Comparison of ENCODE assay signal across 8 mouse cellular contexts in genomic region chr11:98328371-98329069, GRCm38 (mm10). TPM values are rescaled to one million over a fixed set of nuclear protein-coding genes. Genes with fewer than 3 reads are reported as not detected.
DNase-seq lines count a peak whose midpoint lies in the region; ATAC-seq lines count a peak whose summit lies in the region.

No protein-coding gene starts in this region.

- no peak for ATAC-seq in kidney, embryonic 16.5 days (ENCODE audit: low FRiP score, low TSS enrichment)
- ATAC-seq in hindbrain, embryonic 12.5 days (ENCODE audit: low FRiP score), result no peak
- no peak for ATAC-seq in midbrain, embryonic 15.5 days (replicated peaks)

- no peak overlapping the region for H3K27ac ChIP-seq in kidney, embryonic 16.5 days (ENCODE audit: low read length)
- peak overlapping the region; percentile 67 for H3K27ac ChIP-seq in hindbrain, embryonic 12.5 days
- peak overlapping the region; percentile 32 for H3K27ac ChIP-seq in midbrain, embryonic 15.5 days

- peak overlapping the region; percentile 18 for H3K4me3 ChIP-seq in kidney, embryonic 16.5 days (ENCODE audit: low read length)
- peak overlapping the region; percentile 40 for H3K4me3 ChIP-seq in hindbrain, embryonic 12.5 days
- H3K4me3 ChIP-seq in midbrain, embryonic 15.5 days, result peak overlapping the region; percentile 30

- WGBS in kidney, embryonic 16.5 days, result under 1% methylated on average over 51 of the region's 56 CpGs
- under 1% methylated on average over 40 of the region's 56 CpGs for WGBS in hindbrain, embryonic 12.5 days
- WGBS in midbrain, embryonic 15.5 days, result under 1% methylated on average over 55 of the region's 56 CpGs

- no peak overlapping the region for H3K9ac ChIP-seq in kidney, embryonic 16.5 days (replicated peaks; ENCODE audit: low read length)
- peak overlapping the region; percentile 62 for H3K9ac ChIP-seq in hindbrain, embryonic 12.5 days
- peak overlapping the region; percentile 7; the same call in 1 of the 2 replicates for H3K9ac ChIP-seq in midbrain, embryonic 15.5 days

- H3K9me3 ChIP-seq in kidney, embryonic 16.5 days (ENCODE audit: low read length), result no peaks in the 10 kb centered on the region
- H3K9me3 ChIP-seq in hindbrain, embryonic 12.5 days (replicated peaks), result no peaks in the 10 kb centered on the region
- H3K9me3 ChIP-seq in midbrain, embryonic 15.5 days, result no peaks in the 10 kb centered on the region

- H3K4me1 ChIP-seq in kidney, embryonic 16.5 days (ENCODE audit: insufficient read depth, low read length), result peaks cover 18% of the 10 kb centered on the region
- peaks cover 20% of the 10 kb centered on the region for H3K4me1 ChIP-seq in hindbrain, embryonic 12.5 days
- peaks cover 28% of the 10 kb centered on the region for H3K4me1 ChIP-seq in midbrain, embryonic 15.5 days

- H3K36me3 ChIP-seq in kidney, embryonic 16.5 days (ENCODE audit: insufficient read depth, low read length), result no peaks in the 10 kb centered on the region
- H3K36me3 ChIP-seq in hindbrain, embryonic 12.5 days, result no peaks in the 10 kb centered on the region
- no peaks in the 10 kb centered on the region for H3K36me3 ChIP-seq in midbrain, embryonic 15.5 days (replicated peaks)

- no peak for DNase-seq in kidney, adult 9 months
- DNase-seq in cerebellum, postnatal 10 days, result peak; percentile 82 to 83
- no peak for DNase-seq in urinary bladder, postnatal 36 days (ENCODE audit: low spot score in 2 of 2)
- DNase-seq in spleen, adult 18-20 months, result no peak
- no peak for DNase-seq in adrenal gland, adult 18-20 months (ENCODE audit: low spot score in 2 of 2)

- H3K4me2 ChIP-seq in kidney, embryonic 16.5 days (replicated peaks; ENCODE audit: low read depth, low read length), result peak overlapping the region; percentile 40
- H3K4me2 ChIP-seq in hindbrain, embryonic 12.5 days (replicated peaks), result peak overlapping the region; percentile 52
- H3K4me2 ChIP-seq in midbrain, embryonic 15.5 days, result peak overlapping the region; percentile 38

- peaks cover 100% of the 10 kb centered on the region for H3K27me3 ChIP-seq in kidney, embryonic 16.5 days (ENCODE audit: insufficient read depth, low read length)
- H3K27me3 ChIP-seq in hindbrain, embryonic 12.5 days, result peaks cover 97% of the 10 kb centered on the region
- H3K27me3 ChIP-seq in midbrain, embryonic 15.5 days (replicated peaks), result peaks cover 90% of the 10 kb centered on the region

RNA-seq across cellular contexts. Expression of gene Neurod2, which starts 0.9 kb away (rescaled TPM):
- polyA plus RNA-seq in kidney, embryonic 16.5 days (2015; fragmentation: Nextera tagmentation; extraction: Ambion mirVana), result not detected in 2 replicates
- 7.2 and 10.2 TPM in 2 replicates for polyA plus RNA-seq in hindbrain, embryonic 12.5 days (2016; fragmentation: Nextera tagmentation; extraction: Ambion mirVana)
- 6.5 and 9.0 TPM in 2 replicates for polyA plus RNA-seq in midbrain, embryonic 15.5 days (2015; fragmentation: Nextera tagmentation; extraction: Ambion mirVana)
- not detected for total RNA-seq in adrenal gland, adult 18-20 months (2021)

RNA-seq across cellular contexts. Expression of gene Ppp1r1b, which starts 19.7 kb away (rescaled TPM):
- polyA plus RNA-seq in kidney, embryonic 16.5 days (2015; fragmentation: Nextera tagmentation; extraction: Ambion mirVana), result 5.4 and 5.8 TPM in 2 replicates
- polyA plus RNA-seq in hindbrain, embryonic 12.5 days (2016; fragmentation: Nextera tagmentation; extraction: Ambion mirVana), result 0.37 and 0.52 TPM in 2 replicates
- polyA plus RNA-seq in midbrain, embryonic 15.5 days (2015; fragmentation: Nextera tagmentation; extraction: Ambion mirVana), result 2.0 and 4.0 TPM in 2 replicates
- under 1 TPM; 0.27 to 0.32 TPM for total RNA-seq in adrenal gland, adult 18-20 months (2021)

RNA-seq across cellular contexts. Expression of gene Stard3, which starts 29.6 kb away (rescaled TPM):
- 62.0 and 62.4 TPM in 2 replicates for polyA plus RNA-seq in kidney, embryonic 16.5 days (2015; fragmentation: Nextera tagmentation; extraction: Ambion mirVana)
- 49.0 and 50.0 TPM in 2 replicates for polyA plus RNA-seq in hindbrain, embryonic 12.5 days (2016; fragmentation: Nextera tagmentation; extraction: Ambion mirVana)
- polyA plus RNA-seq in midbrain, embryonic 15.5 days (2015; fragmentation: Nextera tagmentation; extraction: Ambion mirVana), result 38.2 and 44.6 TPM in 2 replicates
- total RNA-seq in adrenal gland, adult 18-20 months (2021), result 10 to 100 TPM; 23.4 to 24.4 TPM

RNA-seq across cellular contexts. Expression of gene Tcap, which starts 55.1 kb away (rescaled TPM):
- 2.4 and 2.7 TPM in 2 replicates for polyA plus RNA-seq in kidney, embryonic 16.5 days (2015; fragmentation: Nextera tagmentation; extraction: Ambion mirVana)
- polyA plus RNA-seq in hindbrain, embryonic 12.5 days (2016; fragmentation: Nextera tagmentation; extraction: Ambion mirVana), result 0.31 and 1.7 TPM in 2 replicates
- 0.43 TPM in 1 of 2 replicates, not detected in the other for polyA plus RNA-seq in midbrain, embryonic 15.5 days (2015; fragmentation: Nextera tagmentation; extraction: Ambion mirVana)
- total RNA-seq in adrenal gland, adult 18-20 months (2021), result 1 to 10 TPM in 1 of 2 experiments, not detected in 1; 3.5 TPM

RNA-seq across cellular contexts. Expression of gene Pnmt, which starts 57.7 kb away (rescaled TPM):
- 2.5 and 2.8 TPM in 2 replicates for polyA plus RNA-seq in kidney, embryonic 16.5 days (2015; fragmentation: Nextera tagmentation; extraction: Ambion mirVana)
- 1.0 and 1.1 TPM in 2 replicates for polyA plus RNA-seq in hindbrain, embryonic 12.5 days (2016; fragmentation: Nextera tagmentation; extraction: Ambion mirVana)
- polyA plus RNA-seq in midbrain, embryonic 15.5 days (2015; fragmentation: Nextera tagmentation; extraction: Ambion mirVana), result 1.2 and 1.3 TPM in 2 replicates
- total RNA-seq in adrenal gland, adult 18-20 months (2021), result 100 to 1,000 TPM; 313 to 497 TPM

Comparison
In these comparisons a context has a peak if more than half of its experiments do, and no peak if none do; other contexts are left out.
1. DNase-seq: peak in cerebellum, postnatal 10 days (2 of 2); none in kidney, adult 9 months (single experiment), urinary bladder, postnatal 36 days (0 of 2), spleen, adult 18-20 months (0 of 2) and adrenal gland, adult 18-20 months (0 of 2).
2. Peak in every context shown above with its lines, with median percentiles within 50 percentile points of each other: H3K4me2 ChIP-seq and H3K4me3 ChIP-seq.